10 mouse cellular contexts compared by ENCODE assay signal in the genomic region with DNA sequence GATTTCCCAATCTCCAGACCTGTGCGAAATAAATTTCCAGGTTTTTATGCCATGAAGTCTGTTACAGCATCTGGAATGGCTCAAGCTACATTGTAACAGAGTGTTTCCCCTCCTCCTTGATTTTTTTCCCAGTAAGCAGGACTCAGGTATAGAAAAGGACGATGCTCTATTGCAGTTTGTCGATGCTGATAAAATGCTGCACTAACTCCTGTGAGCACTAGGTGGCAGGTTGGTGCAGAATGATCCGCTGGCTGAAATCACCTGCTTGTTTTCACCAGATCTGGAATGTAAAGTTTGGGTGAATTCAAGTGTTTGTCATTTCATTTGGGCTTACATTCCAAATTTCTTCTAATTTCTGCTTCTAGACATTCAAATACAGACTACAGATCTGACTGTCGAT. TPM values are rescaled to one million over a fixed set of nuclear protein-coding genes. Genes with fewer than 3 reads are reported as not detected.
DNase-seq lines count a peak whose midpoint lies in the region; ATAC-seq and TF ChIP-seq lines count a peak whose summit lies in the region.
"Had no signal": no experiment of that assay in that cellular context is flagged by ENCODE, and none has a peak within 500 bp of the region (broad histone marks: within the 10 kb centered on the region; RNA-seq: fewer than 3 reads in every experiment).

No protein-coding gene starts in this region.

- no peaks in the 10 kb centered on the region for H3K27me3 ChIP-seq in heart, embryonic 12.5 days (replicated peaks)
- H3K27me3 ChIP-seq in G1E (ENCODE audit: insufficient read depth, low read length) = peaks cover 3% of the 10 kb centered on the region; the same call in 1 of the 2 replicates
- no peaks in the 10 kb centered on the region for H3K27me3 ChIP-seq in embryonic facial prominence, embryonic 10.5 days (replicated peaks; ENCODE audit: low read depth, poor library complexity, severe bottlenecking)
- H3K27me3 ChIP-seq in midbrain, embryonic 16.5 days (ENCODE audit: control insufficient read depth, insufficient read depth, low read depth, low read length) = no peaks in the 10 kb centered on the region
- H3K27me3 ChIP-seq: embryonic facial prominence, embryonic 13.5 days; limb, embryonic 12.5 days had no signal

- TF ChIP-seq CTCF in G1E (IDR thresholded peaks at IDR 0.05; ENCODE audit: low read depth, low read length) = peak; percentile 79

- no peak overlapping the region for H3K9ac ChIP-seq in heart, embryonic 12.5 days
- H3K9ac ChIP-seq in midbrain, embryonic 16.5 days (ENCODE audit: low read depth, low read length) = no peak overlapping the region
- H3K9ac ChIP-seq: embryonic facial prominence, embryonic 13.5 days; limb, embryonic 12.5 days had no signal

- WGBS in heart, embryonic 12.5 days = 6% methylated on average over 5 of the region's 5 CpGs
- WGBS in embryonic facial prominence, embryonic 10.5 days = 6% methylated on average over 5 of the region's 5 CpGs
- WGBS in midbrain, embryonic 16.5 days = 8% methylated on average over 5 of the region's 5 CpGs

- peak; percentile 31 for DNase-seq in heart, adult 8-10 months (ENCODE audit: low spot score)
- peak; percentile 59 for DNase-seq in 416B (ENCODE audit: low read depth)
- DNase-seq in G1E (ENCODE audit: low spot score) = peak; percentile 42
- peak; percentile 44 for DNase-seq in embryonic facial prominence, embryonic 10.5 days (ENCODE audit: low spot score)
- no peak for DNase-seq in ovary, adult 18-20 months (ENCODE audit: low spot score)

- H3K36me3 ChIP-seq in heart, embryonic 12.5 days = no peaks in the 10 kb centered on the region
- no peaks in the 10 kb centered on the region for H3K36me3 ChIP-seq in G1E (replicated peaks)
- H3K36me3 ChIP-seq in embryonic facial prominence, embryonic 10.5 days (replicated peaks) = no peaks in the 10 kb centered on the region
- H3K36me3 ChIP-seq in midbrain, embryonic 16.5 days (ENCODE audit: control insufficient read depth, insufficient read depth, low read length) = no peaks in the 10 kb centered on the region
- H3K36me3 ChIP-seq: embryonic facial prominence, embryonic 13.5 days; limb, embryonic 12.5 days had no signal

- no peaks in the 10 kb centered on the region for H3K4me1 ChIP-seq in heart, embryonic 12.5 days (replicated peaks)
- H3K4me1 ChIP-seq in G1E (ENCODE audit: insufficient read depth, low read depth, low read length) = peaks cover 20% of the 10 kb centered on the region
- no peaks in the 10 kb centered on the region for H3K4me1 ChIP-seq in embryonic facial prominence, embryonic 10.5 days
- H3K4me1 ChIP-seq in midbrain, embryonic 16.5 days (ENCODE audit: control insufficient read depth, insufficient read depth, low read length) = no peaks in the 10 kb centered on the region
- H3K4me1 ChIP-seq: embryonic facial prominence, embryonic 13.5 days; limb, embryonic 12.5 days had no signal

- no peak overlapping the region for H3K4me2 ChIP-seq in heart, embryonic 12.5 days
- no peak overlapping the region for H3K4me2 ChIP-seq in midbrain, embryonic 16.5 days (ENCODE audit: low read length)
- H3K4me2 ChIP-seq: embryonic facial prominence, embryonic 13.5 days; limb, embryonic 12.5 days had no signal

- no peaks in the 10 kb centered on the region for H3K9me3 ChIP-seq in heart, embryonic 12.5 days (replicated peaks)
- H3K9me3 ChIP-seq in G1E (replicated peaks) = no peaks in the 10 kb centered on the region
- no peaks in the 10 kb centered on the region for H3K9me3 ChIP-seq in embryonic facial prominence, embryonic 10.5 days
- H3K9me3 ChIP-seq in midbrain, embryonic 16.5 days (replicated peaks; ENCODE audit: control insufficient read depth, low read length, poor library complexity, severe bottlenecking) = no peaks in the 10 kb centered on the region
- H3K9me3 ChIP-seq: embryonic facial prominence, embryonic 13.5 days; limb, embryonic 12.5 days had no signal

- H3K4me3 ChIP-seq in heart, embryonic 12.5 days = no peak overlapping the region
- no peak overlapping the region for H3K4me3 ChIP-seq in G1E (ENCODE audit: low read depth, low read length)
- no peak overlapping the region for H3K4me3 ChIP-seq in embryonic facial prominence, embryonic 10.5 days
- H3K4me3 ChIP-seq in midbrain, embryonic 16.5 days (ENCODE audit: low read depth, low read length) = no peak overlapping the region
- H3K4me3 ChIP-seq: embryonic facial prominence, embryonic 13.5 days; limb, embryonic 12.5 days had no signal

- no peak for ATAC-seq in heart, embryonic 12.5 days (ENCODE audit: insufficient number of reproducible peaks, low FRiP score)
- ATAC-seq in G1E (ENCODE audit: extremely low read depth, insufficient number of reproducible peaks, low FRiP score, poor library complexity, severe bottlenecking) = peak; percentile 57; the same call in 1 of the 2 replicates
- ATAC-seq in inflammation-experienced regulatory T-cells, adult 6 months = peak; percentile 88
- ATAC-seq in midbrain, embryonic 16.5 days = 0 out of 2 replicates have a peak, but pooled peaks have one; percentile 28

- no peak overlapping the region for H3K27ac ChIP-seq in heart, embryonic 12.5 days (ENCODE audit: poor library complexity, severe bottlenecking)
- H3K27ac ChIP-seq in embryonic facial prominence, embryonic 10.5 days (replicated peaks) = no peak overlapping the region
- H3K27ac ChIP-seq in midbrain, embryonic 16.5 days (ENCODE audit: low read length) = no peak overlapping the region
- H3K27ac ChIP-seq: embryonic facial prominence, embryonic 13.5 days; limb, embryonic 12.5 days had no signal

RNA-seq across cellular contexts. Expression of a gene that starts 9.0 kb away (rescaled TPM):
- 1 to 10 TPM; 4.5 to 7.4 (median 5.8) TPM for total RNA-seq in heart, adult 8-10 months (2022)
- polyA plus RNA-seq in heart, embryonic 12.5 days (2016; fragmentation: Nextera tagmentation; extraction: Ambion mirVana) = 8.2 and 8.5 TPM in 2 replicates
- 8.6 and 11.6 TPM in 2 replicates for total RNA-seq in G1E (2014; fragmentation: Nextera tagmentation)
- 6.4 and 8.6 TPM in 2 replicates for total RNA-seq in G1E (2017)
- 1.0 and 1.5 TPM in 2 replicates for polyA plus RNA-seq in G1E (2012)
- 9.5 and 11.2 TPM in 2 replicates for polyA plus RNA-seq in embryonic facial prominence, embryonic 10.5 days (2016; fragmentation: Nextera tagmentation; extraction: Ambion mirVana)
- 10 to 100 TPM in 2 of 3 experiments, 1 to 10 TPM in 1; 8.2 to 12.0 (median 11.3) TPM for polyA plus RNA-seq in inflammation-experienced regulatory T-cells, adult 6 months (2017; shearing (Covaris generic))
- polyA plus RNA-seq in midbrain, embryonic 16.5 days (2015; fragmentation: Nextera tagmentation; extraction: Ambion mirVana) = 15.9 and 18.5 TPM in 2 replicates

RNA-seq across cellular contexts. Expression of a gene that starts 18.5 kb away (rescaled TPM):
- total RNA-seq in heart, adult 8-10 months (2022) = 1 to 10 TPM in 1 of 4 experiments, under 1 TPM in 3; 0.50 to 1.2 (median 0.70) TPM
- polyA plus RNA-seq in heart, embryonic 12.5 days (2016; fragmentation: Nextera tagmentation; extraction: Ambion mirVana) = 1.7 and 1.8 TPM in 2 replicates
- total RNA-seq in G1E (2014; fragmentation: Nextera tagmentation) (29.0 and 35.0 TPM in 2 replicates), G1E (2017) (11.1 and 11.4 TPM in 2 replicates)
- polyA plus RNA-seq in G1E (2012) = 0.50 and 0.61 TPM in 2 replicates
- 4.0 and 4.4 TPM in 2 replicates for polyA plus RNA-seq in embryonic facial prominence, embryonic 10.5 days (2016; fragmentation: Nextera tagmentation; extraction: Ambion mirVana)
- polyA plus RNA-seq in inflammation-experienced regulatory T-cells, adult 6 months (2017; shearing (Covaris generic)) = 1 to 10 TPM in 1 of 3 experiments, under 1 TPM in 2; 0.16 to 1.3 (median 0.39) TPM
- 0.97 and 1.0 TPM in 2 replicates for polyA plus RNA-seq in midbrain, embryonic 16.5 days (2015; fragmentation: Nextera tagmentation; extraction: Ambion mirVana)
